Mouse (Mus musculus) left cerebral cortex, postnatal 10 days (tissue): ENCODE results near the gene Sdr9c7. TPM values are rescaled to one million over a fixed set of nuclear protein-coding genes. Genes with fewer than 3 reads are reported as not detected.

Experiments
- DNase-seq, 2 experiments: peaks; one replicate each; pipeline ENCODE4 v3.0.0; 2021 to 2022; ENCODE audit warnings: low spot score in 2 of 2, mixed read lengths in 1 of 2; ENCODE audit errors: extremely low spot score in 1 of 2
- intact Hi-C: fragments of 180-260 bp; cut with DNase I; formaldehyde crosslinking; loops from one replicate; pipeline ENCODE4 v1.15.1; 2025
- total RNA-seq, 2 experiments: library from RNA; stranded (reverse); gene quantifications; 2 replicates each; pipeline ENCODE4 v1.2.3; 2021

The Sdr9c7 gene
- total RNA-seq, 2 experiments from 2014 or later = not detected

DNA sequence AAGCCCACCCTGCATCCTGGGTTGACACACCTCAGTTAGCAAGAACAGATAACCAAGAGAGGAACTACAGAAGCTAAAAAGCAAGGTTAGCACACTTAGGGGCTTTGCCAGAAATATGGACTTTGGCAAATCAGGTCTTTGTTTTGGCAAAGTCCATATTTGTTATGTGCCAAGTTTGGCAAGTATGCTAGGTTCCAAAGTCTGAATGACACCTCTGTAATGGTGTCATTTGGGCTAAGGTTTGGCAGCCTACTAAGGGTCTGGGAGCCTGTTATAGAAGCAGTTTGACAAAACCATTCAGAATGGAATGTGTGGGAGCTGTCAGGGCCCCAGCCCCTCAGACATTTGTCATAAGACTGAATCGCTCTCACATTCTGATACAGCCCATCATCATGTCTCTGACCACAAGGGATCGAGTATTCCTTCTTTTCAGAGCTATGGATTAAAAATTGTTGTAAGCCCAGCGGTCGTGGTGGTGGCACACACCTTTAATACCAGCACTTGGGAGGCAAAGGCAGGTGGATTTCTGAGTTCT lies 51.3 kb downstream of the Sdr9c7 start:
- DNase-seq = no peak
- intact Hi-C loops = loop anchor here (10.0 kb wide), 1 partner anchor 245 kb away; the partner anchor contains the start of gene Gls2

DNA sequence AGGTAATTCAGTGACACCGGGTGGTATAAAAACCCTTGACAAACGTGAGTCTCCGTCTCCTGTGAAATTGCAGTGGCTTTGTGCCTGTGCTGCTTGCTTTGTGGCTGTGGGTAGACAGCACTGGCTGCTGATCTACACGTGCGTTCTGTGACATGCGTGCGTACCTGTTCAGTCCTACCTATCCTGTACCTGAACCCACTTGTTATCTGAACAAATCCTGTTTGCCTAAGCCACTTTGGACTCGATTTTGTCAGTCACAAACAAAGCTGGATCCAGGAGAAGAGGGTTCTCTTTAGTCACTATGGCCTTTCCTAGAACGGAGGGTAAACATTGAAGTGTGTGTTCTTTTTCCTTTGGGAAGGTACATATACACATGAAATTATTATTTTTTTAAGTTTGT lies 53.1 kb downstream of the Sdr9c7 start:
- DNase-seq = no peak
- intact Hi-C loops = no loop called here

- intact Hi-C loops = no loop called here
- DNase-seq = no peak
Measured at GRCm38 (mm10) chr10:127951821-127952220, 53.5 kb downstream of the Sdr9c7 start.

- intact Hi-C loops = no loop called here
- no peak for DNase-seq
Measured at GRCm38 (mm10) chr10:127955034-127955433, 56.7 kb downstream of the Sdr9c7 start.

DNA sequence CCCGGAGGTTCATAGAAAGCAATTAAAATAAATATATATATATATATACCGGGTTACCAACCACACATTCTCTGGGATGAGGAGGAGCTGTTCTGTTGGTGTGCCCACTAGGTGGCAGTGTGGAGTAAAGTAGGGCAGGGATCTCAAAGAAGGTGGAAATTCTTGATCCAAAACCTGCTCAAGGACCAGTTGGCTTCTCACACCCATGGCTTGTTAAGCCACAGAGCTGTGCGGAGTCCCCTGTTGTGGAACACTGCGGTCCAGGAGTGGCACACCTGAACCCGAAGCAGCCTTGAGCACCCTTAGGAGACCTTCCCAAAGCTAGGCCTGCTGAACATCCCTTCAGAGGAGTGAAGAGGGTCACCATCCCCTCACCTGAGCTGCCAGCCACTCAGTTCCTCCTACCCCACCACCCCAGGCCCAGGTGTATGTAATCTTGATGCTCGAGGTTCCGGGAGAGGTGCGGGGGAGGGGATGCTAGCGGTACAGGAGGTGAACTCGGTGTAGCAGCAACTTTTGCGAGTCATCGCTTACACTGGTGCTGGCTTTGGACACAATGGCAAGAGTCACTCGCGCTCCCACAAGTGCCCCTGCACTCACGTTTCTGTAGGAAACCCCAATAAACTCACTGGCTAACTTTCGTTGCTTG lies 58.0 kb downstream of the Sdr9c7 start:
- intact Hi-C loops = loop anchor here (2.0 kb wide), 1 partner anchor 51 kb away; the partner anchor contains the start of gene Hsd17b6
- DNase-seq = peak; percentile 31 to 81

DNA sequence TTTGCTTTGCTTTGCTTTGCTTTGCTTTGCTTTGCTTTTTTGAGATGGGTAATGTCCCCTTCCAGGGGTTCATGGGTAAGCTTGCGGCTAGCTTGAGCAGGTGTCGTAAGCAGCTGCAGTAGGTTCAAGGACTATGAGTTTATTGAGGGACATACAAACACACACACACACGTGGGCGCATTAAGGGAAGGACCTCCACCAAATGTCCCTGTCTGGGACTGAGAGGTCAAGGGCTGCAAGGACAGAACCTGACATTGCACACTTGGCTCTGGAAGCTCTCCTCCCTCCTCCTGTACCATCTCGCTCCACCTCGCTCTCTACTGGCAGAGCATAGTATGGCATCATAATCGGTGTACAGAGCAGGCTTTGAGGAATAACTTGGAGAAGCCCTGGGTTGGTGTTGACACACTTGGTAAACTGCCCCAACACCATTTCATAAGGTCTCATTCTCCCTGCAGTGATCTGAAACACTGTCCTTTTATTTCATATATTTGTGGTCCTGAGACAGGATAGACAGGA lies 60.9 kb downstream of the Sdr9c7 start:
- intact Hi-C loops = no loop called here
- no peak for DNase-seq

Other genes with a start within 250 kb of the Sdr9c7 start
- 1 to 10 TPM; 3.4 to 4.4 TPM for gene Nemp1, start 231.6 kb upstream of the Sdr9c7 start, total RNA-seq
- gene Nab2, start 229.9 kb upstream of the Sdr9c7 start, total RNA-seq = 10 to 100 TPM; 28.5 to 32.1 TPM
- under 1 TPM; 0.28 TPM for gene Myo1a, start 193.3 kb upstream of the Sdr9c7 start, total RNA-seq
- gene Tac2, start 174.0 kb upstream of the Sdr9c7 start, total RNA-seq = 10 to 100 TPM; 14.5 to 17.8 TPM
- 1 to 10 TPM; 8.8 to 10.0 TPM for gene Zbtb39, start 159.0 kb upstream of the Sdr9c7 start, total RNA-seq
- 1 to 10 TPM; 1.3 to 1.6 TPM for gene Gpr182, start 146.8 kb upstream of the Sdr9c7 start, total RNA-seq
- under 1 TPM; 0.19 to 0.28 TPM for gene Rdh1, start 138.8 kb upstream of the Sdr9c7 start, total RNA-seq
- under 1 TPM in 1 of 2 experiments, not detected in 1; 0.24 TPM for gene Rdh16f1, start 138.7 kb upstream of the Sdr9c7 start, total RNA-seq
- under 1 TPM; 0.47 to 0.66 TPM for gene Rdh9, start 122.1 kb upstream of the Sdr9c7 start, total RNA-seq
- gene Rdh16, start 97.4 kb upstream of the Sdr9c7 start, total RNA-seq = under 1 TPM; 0.21 to 0.39 TPM
- gene Rdh19, start 48.6 kb upstream of the Sdr9c7 start, total RNA-seq = not detected
- not detected for gene Rdh16f2, start 32.0 kb upstream of the Sdr9c7 start, total RNA-seq
- not detected for gene Rdh7, start 9.7 kb upstream of the Sdr9c7 start, total RNA-seq
- gene Hsd17b6, start 109.1 kb downstream of the Sdr9c7 start, total RNA-seq = not detected
- gene Prim1, start 116.7 kb downstream of the Sdr9c7 start, total RNA-seq = 10 to 100 TPM; 10.5 to 10.9 TPM
- gene Naca, start 137.1 kb downstream of the Sdr9c7 start, total RNA-seq = 100 to 1,000 TPM; 351 to 355 TPM
- gene Ptges3, start 160.4 kb downstream of the Sdr9c7 start, total RNA-seq = 100 to 1,000 TPM; 149 to 156 TPM
- 1,000 to 10,000 TPM; 1,572 to 1,686 TPM for gene Atp5b, start 184.8 kb downstream of the Sdr9c7 start, total RNA-seq
- 10 to 100 TPM; 29.5 to 31.3 TPM for gene Baz2a, start 193.1 kb downstream of the Sdr9c7 start, total RNA-seq